Mouse (Mus musculus): ENCODE data around the gene Trir. TPM values are rescaled to one million over a fixed set of nuclear protein-coding genes. Genes with fewer than 3 reads are reported as not detected.

The Trir gene
- polyA plus RNA-seq, 1 experiment from 2014 or later: 120 TPM

- Histone ChIP-seq H3K4me1 (peaks cover 25% of the 10 kb centered on the region), H3K27me3 (no peaks in the 10 kb centered on the region), H3K27ac (no peak overlapping the region), H3K4me3 (replicated peaks) (no peak overlapping the region), H3K4me2 (no peak overlapping the region), H3K36me3 (peaks cover 56% of the 10 kb centered on the region), H3K9me3 (replicated peaks) (no peaks in the 10 kb centered on the region), H3K9ac (no peak overlapping the region)
- 82% methylated on average over 9 of the region's 9 CpGs for WGBS
- no peak for ATAC-seq (replicated peaks; ENCODE audit: low FRiP score)
Measured at GRCm38 (mm10) chr8:85076001-85076400, 49.4 kb downstream of the Trir start.

- H3K9me3 ChIP-seq (replicated peaks): no peaks in the 10 kb centered on the region
- no peak overlapping the region for H3K4me3 ChIP-seq (replicated peaks)
- H3K9ac ChIP-seq: no peak overlapping the region
- peaks cover 32% of the 10 kb centered on the region for H3K4me1 ChIP-seq
- peaks cover 56% of the 10 kb centered on the region for H3K36me3 ChIP-seq
- WGBS: 0% methylated on average over 2 of the region's 2 CpGs
- H3K27ac ChIP-seq: no peak overlapping the region
- no peaks in the 10 kb centered on the region for H3K27me3 ChIP-seq
- no peak overlapping the region for H3K4me2 ChIP-seq
- ATAC-seq (replicated peaks; ENCODE audit: low FRiP score): no peak
Measured at GRCm38 (mm10) chr8:85076993-85077392, 50.4 kb downstream of the Trir start.

Small RNA genes within 50 kb of the gene (microRNA-seq; reads per million reads assigned to microRNA genes)
- 0.89 reads per million for gene Mir7070

Other genes with a start within 250 kb of the Trir start
- gene Nfix, start 226.5 kb upstream of the Trir start, polyA plus RNA-seq (2015; fragmentation: Nextera tagmentation; extraction: Ambion mirVana): 14.2 and 15.5 TPM in 2 replicates
- gene Dand5, start 204.0 kb upstream of the Trir start, polyA plus RNA-seq (2015; fragmentation: Nextera tagmentation; extraction: Ambion mirVana): 6.3 and 7.0 TPM in 2 replicates
- 52.6 and 53.0 TPM in 2 replicates for gene Gadd45gip1, start 195.3 kb upstream of the Trir start, polyA plus RNA-seq (2015; fragmentation: Nextera tagmentation; extraction: Ambion mirVana)
- 112 and 122 TPM in 2 replicates for gene Rad23a, start 186.2 kb upstream of the Trir start, polyA plus RNA-seq (2015; fragmentation: Nextera tagmentation; extraction: Ambion mirVana)
- gene Calr, start 179.9 kb upstream of the Trir start, polyA plus RNA-seq (2015; fragmentation: Nextera tagmentation; extraction: Ambion mirVana): 1,039 and 1,041 TPM in 2 replicates
- gene Farsa, start 169.8 kb upstream of the Trir start, polyA plus RNA-seq (2015; fragmentation: Nextera tagmentation; extraction: Ambion mirVana): 102 and 103 TPM in 2 replicates
- gene Syce2, start 154.7 kb upstream of the Trir start, polyA plus RNA-seq (2015; fragmentation: Nextera tagmentation; extraction: Ambion mirVana): 66.5 and 70.3 TPM in 2 replicates
- gene Gcdh, start 132.9 kb upstream of the Trir start, polyA plus RNA-seq (2015; fragmentation: Nextera tagmentation; extraction: Ambion mirVana): 49.8 and 51.2 TPM in 2 replicates
- gene Klf1, start 124.9 kb upstream of the Trir start, polyA plus RNA-seq (2015; fragmentation: Nextera tagmentation; extraction: Ambion mirVana): 3.4 and 7.2 TPM in 2 replicates
- 8.3 and 8.6 TPM in 2 replicates for gene Dnase2a, start 118.3 kb upstream of the Trir start, polyA plus RNA-seq (2015; fragmentation: Nextera tagmentation; extraction: Ambion mirVana)
- 0.40 and 0.48 TPM in 2 replicates for gene Mast1, start 89.5 kb upstream of the Trir start, polyA plus RNA-seq (2015; fragmentation: Nextera tagmentation; extraction: Ambion mirVana)
- gene Rtbdn, start 79.8 kb upstream of the Trir start, polyA plus RNA-seq (2015; fragmentation: Nextera tagmentation; extraction: Ambion mirVana): 0.45 and 0.49 TPM in 2 replicates
- gene Gm49661, start 57.4 kb upstream of the Trir start, polyA plus RNA-seq (2015; fragmentation: Nextera tagmentation; extraction: Ambion mirVana): not detected in 2 replicates
- gene Prdx2, start 57.2 kb upstream of the Trir start, polyA plus RNA-seq (2015; fragmentation: Nextera tagmentation; extraction: Ambion mirVana): 808 and 824 TPM in 2 replicates
- 125 and 129 TPM in 2 replicates for gene Rnaseh2a, start 57.1 kb upstream of the Trir start, polyA plus RNA-seq (2015; fragmentation: Nextera tagmentation; extraction: Ambion mirVana)
- 9.6 TPM in 2 replicates for gene Junb, start 48.1 kb upstream of the Trir start, polyA plus RNA-seq (2015; fragmentation: Nextera tagmentation; extraction: Ambion mirVana)
- 25.3 and 27.0 TPM in 2 replicates for gene Hook2, start 36.2 kb upstream of the Trir start, polyA plus RNA-seq (2015; fragmentation: Nextera tagmentation; extraction: Ambion mirVana)
- gene Best2, start 12.3 kb upstream of the Trir start, polyA plus RNA-seq (2015; fragmentation: Nextera tagmentation; extraction: Ambion mirVana): 0.10 TPM in 1 of 2 replicates, not detected in the other
- 133 and 143 TPM in 2 replicates for gene Asna1, start 1.5 kb upstream of the Trir start, polyA plus RNA-seq (2015; fragmentation: Nextera tagmentation; extraction: Ambion mirVana)
- gene Tnpo2, start 10.1 kb downstream of the Trir start, polyA plus RNA-seq (2015; fragmentation: Nextera tagmentation; extraction: Ambion mirVana): 25.8 and 30.0 TPM in 2 replicates
- 28.9 and 32.1 TPM in 2 replicates for gene Fbxw9, start 33.2 kb downstream of the Trir start, polyA plus RNA-seq (2015; fragmentation: Nextera tagmentation; extraction: Ambion mirVana)
- gene Gm5741, start 41.2 kb downstream of the Trir start, polyA plus RNA-seq (2015; fragmentation: Nextera tagmentation; extraction: Ambion mirVana): 0.66 and 0.82 TPM in 2 replicates
- gene Dhps, start 44.9 kb downstream of the Trir start, polyA plus RNA-seq (2015; fragmentation: Nextera tagmentation; extraction: Ambion mirVana): 68.8 and 72.3 TPM in 2 replicates
- 141 TPM in 2 replicates for gene Wdr83os, start 53.9 kb downstream of the Trir start, polyA plus RNA-seq (2015; fragmentation: Nextera tagmentation; extraction: Ambion mirVana)
- 43.3 and 45.1 TPM in 2 replicates for gene Wdr83, start 54.5 kb downstream of the Trir start, polyA plus RNA-seq (2015; fragmentation: Nextera tagmentation; extraction: Ambion mirVana)
- gene Man2b1, start 56.4 kb downstream of the Trir start, polyA plus RNA-seq (2015; fragmentation: Nextera tagmentation; extraction: Ambion mirVana): 39.2 and 41.5 TPM in 2 replicates
- gene Zfp791, start 96.3 kb downstream of the Trir start, polyA plus RNA-seq (2015; fragmentation: Nextera tagmentation; extraction: Ambion mirVana): 2.0 and 2.6 TPM in 2 replicates
- not detected in 2 replicates for gene Cks1brt, start 125.1 kb downstream of the Trir start, polyA plus RNA-seq (2015; fragmentation: Nextera tagmentation; extraction: Ambion mirVana)
- gene Olfr371, start 199.2 kb downstream of the Trir start, polyA plus RNA-seq (2015; fragmentation: Nextera tagmentation; extraction: Ambion mirVana): not detected in 2 replicates